Mouse (Mus musculus) pancreas, adult 10 weeks (tissue): ENCODE measurements around the gene Ndel1. TPM values are rescaled to one million over a fixed set of nuclear protein-coding genes. Genes with fewer than 3 reads are reported as not detected.

ENCODE experiments used
- polyA plus RNA-seq: library from polyadenylated mRNA; stranded (reverse); fragments of 350-450 nt; fragmentation: Illumina TruSeq; extraction: RNeasy Lipid Tissue Mini Kit (QIAGEN cat#74804); gene quantifications from one replicate; pipeline ENCODE4 v1.2.3, GENCODE M21; 2015; ENCODE audit warnings: low read depth, low replicate concordance; ENCODE audit not compliant: insufficient read depth

The Ndel1 gene
- 16.8 TPM for polyA plus RNA-seq

GRCm38 (mm10) chr11:68871748-68872147 is at the start of gene Ndel1:
TSS of gene Ndel1 (minus strand) at chr11:68871858.

GRCm38 (mm10) chr11:68901351-68902046 is 29.8 kb upstream of the Ndel1 start, which contains the start of gene Rpl26:
TSS of gene Rpl26 (plus strand) at chr11:68901583.

GRCm38 (mm10) chr11:68888253-68888652 is 16.6 kb upstream of the Ndel1 start, which contains the start of gene Rnf222:
TSS of gene Rnf222 (plus strand) at chr11:68888553.

Other genes with a start within 250 kb of the Ndel1 start
- 8.1 TPM for gene Myh10, start 180.3 kb downstream of the Ndel1 start, polyA plus RNA-seq
- not detected for gene Rnf222, start 16.7 kb upstream of the Ndel1 start, polyA plus RNA-seq
- gene Rpl26, start 29.7 kb upstream of the Ndel1 start, polyA plus RNA-seq: 860 TPM
- not detected for gene Odf4, start 55.2 kb upstream of the Ndel1 start, polyA plus RNA-seq
- gene Arhgef15, start 85.6 kb upstream of the Ndel1 start, polyA plus RNA-seq: 13.4 TPM
- gene Slc25a35, start 96.3 kb upstream of the Ndel1 start, polyA plus RNA-seq: 3.7 TPM
- gene Rangrf, start 103.3 kb upstream of the Ndel1 start, polyA plus RNA-seq: 9.3 TPM
- gene Pfas, start 136.6 kb upstream of the Ndel1 start, polyA plus RNA-seq: 3.6 TPM
- gene Ctc1, start 144.1 kb upstream of the Ndel1 start, polyA plus RNA-seq: 9.8 TPM
- not detected for gene Aurkb, start 173.8 kb upstream of the Ndel1 start, polyA plus RNA-seq
- gene Borcs6, start 187.9 kb upstream of the Ndel1 start, polyA plus RNA-seq: 1.9 TPM
- 12.6 TPM for gene Tmem107, start 198.9 kb upstream of the Ndel1 start, polyA plus RNA-seq
- 45.5 TPM for gene Vamp2, start 216.6 kb upstream of the Ndel1 start, polyA plus RNA-seq
- 11.2 TPM for gene Per1, start 223.4 kb upstream of the Ndel1 start, polyA plus RNA-seq
- not detected for gene Hes7, start 248.5 kb upstream of the Ndel1 start, polyA plus RNA-seq